Mouse (Mus musculus) Patski (cell line): ENCODE data around the gene Ift172. TPM values are rescaled to one million over a fixed set of nuclear protein-coding genes. Genes with fewer than 3 reads are reported as not detected.
"Not testable (repeated sequence)": the region's sequence is repeated elsewhere in the genome, so short reads cannot be mapped to it uniquely, and the experiment has no call there.

Experiments
- ATAC-seq: fragments of 100-300 bp; one replicate; pipeline ENCODE4 v1.8.0; 2021
- CTCF ChIA-PET: fragments of 350-600 bp; sonication (Branson Sonifier 250); formaldehyde crosslinking; loops from one replicate; lab custom pipeline; 2022; ENCODE audit warnings: inconsistent platforms; lab: Charles Lee
- POLR2A ChIA-PET: fragments of 350-600 bp; sonication (Branson Sonifier 250); formaldehyde crosslinking; loops from one replicate; lab custom pipeline; 2022; ENCODE audit warnings: antibody characterized with exemption, inconsistent platforms; lab: Charles Lee
- DNase-seq: peaks from one replicate; pipeline ENCODE4 v3.0.0-alpha.2; 2011; ENCODE audit warnings: low read depth, low spot score
- H3K27me3 ChIP-seq: fragments of 371-371 bp; one replicate; pipeline ENCODE4 v1.5.1; 2021
- CTCF ChIP-seq: fragments of 100-300 bp; IDR thresholded peaks from one replicate; pipeline ENCODE4 v1.5.1; 2021
- in situ Hi-C: fragments of 300-500 bp; cut with MboI; formaldehyde crosslinking; loops from 3 replicates; pipeline ENCODE4 v1.11.1; 2018; ENCODE audit warnings: low pct_unique_long_range_greater_than_20kb, mixed read lengths
- polyA plus RNA-seq: library from polyadenylated mRNA; unstranded; gene quantifications from one replicate; pipeline ENCODE4 v1.2.3, GENCODE M21; 2021

Ift172 gene
- polyA plus RNA-seq, 1 experiment from 2014 or later, result 57.9 TPM

DNA sequence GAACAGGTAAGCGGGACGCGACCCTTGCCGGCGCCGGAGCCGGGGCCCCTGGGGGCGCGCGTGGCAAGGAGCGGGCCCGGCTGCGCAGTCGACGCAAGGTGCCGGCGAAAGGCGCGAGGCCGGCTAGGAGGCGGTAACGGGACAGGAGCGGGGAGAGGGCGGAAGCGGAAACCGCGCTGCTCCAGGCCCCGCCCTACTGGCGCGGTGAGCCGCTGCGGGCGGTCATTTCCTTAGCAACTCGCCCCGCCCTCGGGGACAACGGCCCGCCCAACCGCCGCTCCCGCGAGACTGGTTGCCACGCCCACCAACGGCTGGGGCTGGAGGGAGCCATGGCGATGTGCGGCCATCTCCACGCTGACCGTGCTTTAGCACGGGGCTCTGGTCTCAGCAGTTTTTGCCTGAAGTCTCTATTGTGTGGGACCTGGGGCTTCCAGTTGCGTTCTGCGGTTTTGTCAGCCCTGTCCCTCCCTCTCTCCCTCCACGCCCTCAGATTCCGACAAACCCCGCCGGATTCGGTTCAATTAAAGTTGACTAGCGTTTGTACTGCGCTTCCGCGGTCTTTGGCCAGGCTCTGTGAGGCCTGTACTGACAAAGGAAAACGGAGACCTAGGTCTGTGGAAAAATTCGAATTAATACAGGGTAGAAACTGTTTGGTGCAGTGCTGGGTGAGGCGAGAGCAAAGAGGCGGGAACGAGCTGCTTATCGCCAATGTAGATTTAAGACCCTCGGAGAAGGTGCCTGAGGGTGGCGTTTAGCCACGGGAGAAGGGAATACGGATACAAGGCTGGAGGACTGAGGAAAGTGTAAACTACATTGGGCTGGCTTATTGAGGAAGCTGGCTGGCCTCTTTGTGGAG, 70.2 kb downstream of the Ift172 start, which contains the start of gene Ppm1g:
Gene Ppm1g, minus strand, starts transcription at position 240 of the 856 bp plus-strand sequence.
- DNase-seq (peak; percentile 75), ATAC-seq (peak; percentile 96)
- in situ Hi-C loops, result no loop called here
- no peak for TF ChIP-seq CTCF
- no peaks in the 10 kb centered on the region for H3K27me3 ChIP-seq
- CTCF ChIA-PET, result interaction anchor here (0.6 to 1.2 kb wide), 4 partner anchors 18 to 108 kb away, joined by 3 to 4 read pairs (median 3); no protein-coding TSS in a partner anchor
- POLR2A ChIA-PET, result interaction anchor here (0.7 to 1.6 kb wide), 4 partner anchors 18 to 29 kb away, joined by 3 to 6 read pairs (median 6); partner anchors contain the start of genes Eif2b4, Gm9970, Nrbp1 and Snx17

DNA sequence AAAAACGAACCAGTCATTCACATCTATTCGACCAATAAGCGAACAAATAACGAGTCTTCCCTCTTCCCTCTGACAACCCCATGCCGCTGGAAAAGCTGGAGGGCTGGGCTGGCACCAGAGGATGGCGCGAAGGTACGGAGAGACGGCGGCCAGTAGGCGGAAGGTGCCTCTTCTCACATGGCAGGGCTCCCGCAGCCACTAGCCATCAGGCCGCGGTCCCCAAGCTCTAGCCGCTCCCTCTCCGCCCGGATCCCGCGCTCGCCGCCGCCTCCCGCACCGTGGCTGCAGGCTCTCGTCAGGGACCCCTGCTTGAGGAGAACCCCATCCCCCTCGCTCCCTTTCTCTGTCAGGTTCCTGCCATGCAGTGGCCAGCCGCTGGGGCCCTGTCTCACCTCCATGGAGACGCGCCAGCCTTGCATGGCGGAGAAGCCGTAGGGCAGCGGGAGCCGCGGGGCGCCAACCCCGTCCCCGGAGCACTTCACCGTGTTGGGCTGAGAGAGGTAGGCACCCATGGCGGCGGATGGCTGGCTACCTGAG, 70.9 kb downstream of the Ift172 start:
- ChIA-PET POLR2A (no interaction called here), CTCF (interaction anchor here (1.1 kb wide), 1 partner anchor 22 kb away, joined by 3 read pairs; no protein-coding TSS in a partner anchor)
- no peaks in the 10 kb centered on the region for H3K27me3 ChIP-seq
- peak; percentile 74 for ATAC-seq
- peak; percentile 65 for TF ChIP-seq CTCF
- no peak for DNase-seq
- in situ Hi-C loops, result loop anchor here (10.0 kb wide), 1 partner anchor 105 kb away; no protein-coding TSS in a partner anchor

DNA sequence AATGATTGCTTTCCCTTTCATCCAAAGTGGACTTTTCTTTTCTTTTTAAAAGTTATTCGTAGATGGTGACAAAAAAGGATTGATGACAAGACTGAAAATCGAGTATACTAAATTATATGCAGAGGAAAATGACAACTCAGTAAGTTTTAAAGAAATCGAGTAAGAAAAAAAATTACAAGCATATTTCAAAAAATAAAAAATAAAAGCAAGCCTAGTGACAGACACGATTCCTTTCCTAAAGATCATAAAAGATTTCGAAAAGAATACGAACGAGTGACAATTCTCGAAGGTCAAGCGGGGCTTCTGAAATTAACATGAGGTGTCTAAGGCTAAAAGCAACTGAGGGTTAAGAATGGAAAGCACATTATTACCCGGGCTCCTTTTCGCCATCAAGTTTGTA, 71.4 kb downstream of the Ift172 start:
- ATAC-seq (no peak), DNase-seq (no peak)
- H3K27me3 ChIP-seq, result no peaks in the 10 kb centered on the region
- ChIA-PET CTCF (interaction anchor here (1.0 to 1.4 kb wide), 4 partner anchors 22 to 109 kb away, joined by 3 to 6 read pairs (median 3); no protein-coding TSS in a partner anchor), POLR2A (no interaction called here)
- TF ChIP-seq CTCF, result no peak
- in situ Hi-C loops, result loop anchor here (10.0 kb wide), 1 partner anchor 105 kb away; no protein-coding TSS in a partner anchor

DNA sequence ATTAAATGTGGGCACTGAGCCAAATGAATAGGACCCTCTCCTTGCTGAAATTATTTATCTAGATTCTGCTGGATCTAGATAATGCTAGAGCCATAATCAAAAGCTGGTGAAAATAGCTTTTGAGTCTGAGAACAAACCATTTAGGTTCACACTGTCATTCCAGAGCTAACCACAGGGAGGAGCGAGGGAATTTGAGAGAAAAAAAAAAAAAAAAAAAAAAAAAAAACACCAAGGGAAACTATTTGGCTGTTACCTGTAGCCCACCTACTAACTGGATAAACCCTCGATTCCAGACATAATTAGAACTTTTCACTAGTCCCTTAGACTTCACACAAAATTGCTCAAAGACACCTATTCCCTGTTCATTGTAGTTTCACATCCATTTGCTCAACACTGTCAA, 71.8 kb downstream of the Ift172 start:
- no peak for ATAC-seq
- POLR2A ChIA-PET, result interaction anchor here (0.9 to 1.4 kb wide), 2 partner anchors 9 to 26 kb away, joined by 4 to 5 read pairs; partner anchors contain the start of genes Eif2b4 and Snx17
- peak; percentile 9 for TF ChIP-seq CTCF
- DNase-seq, result no peak
- no peaks in the 10 kb centered on the region for H3K27me3 ChIP-seq
- in situ Hi-C loops, result loop anchor here (10.0 kb wide), 1 partner anchor 106 kb away; no protein-coding TSS in a partner anchor
- CTCF ChIA-PET, result interaction anchor here (1.0 to 2.1 kb wide), 6 partner anchors 16 to 109 kb away, joined by 3 to 6 read pairs (median 4); no protein-coding TSS in a partner anchor

DNA sequence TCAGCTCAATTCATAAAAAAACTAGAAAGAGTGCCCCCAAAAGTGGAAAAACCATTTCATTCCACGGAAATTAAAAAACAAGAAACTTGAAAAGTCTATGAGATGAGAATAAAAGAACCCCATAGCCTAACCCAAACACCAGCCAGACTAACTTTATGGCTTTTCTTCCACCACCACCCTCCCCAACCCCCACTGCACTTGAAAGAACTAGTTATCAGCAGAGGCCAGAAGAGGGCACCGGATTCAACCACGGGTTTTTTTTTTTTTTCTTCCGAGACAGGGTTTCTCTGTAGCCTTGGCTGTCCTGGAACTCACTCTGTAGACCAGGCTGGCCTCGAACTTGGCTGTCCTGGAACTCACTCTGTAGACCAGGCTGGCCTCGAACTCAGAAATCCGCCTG, 72.6 kb downstream of the Ift172 start:
- TF ChIP-seq CTCF, result peak; percentile 37
- ChIA-PET CTCF (interaction anchor here (1.0 to 2.1 kb wide), 5 partner anchors 16 to 110 kb away, joined by 3 to 6 read pairs (median 4); no protein-coding TSS in a partner anchor), POLR2A (interaction anchor here (0.9 to 1.4 kb wide), 2 partner anchors 8 to 25 kb away, joined by 4 to 5 read pairs; partner anchors contain the start of genes Eif2b4 and Snx17)
- H3K27me3 ChIP-seq, result no peaks in the 10 kb centered on the region
- in situ Hi-C loops, result loop anchor here (10.0 kb wide), 1 partner anchor 107 kb away; no protein-coding TSS in a partner anchor
- DNase-seq (no peak), ATAC-seq (no peak)

DNA sequence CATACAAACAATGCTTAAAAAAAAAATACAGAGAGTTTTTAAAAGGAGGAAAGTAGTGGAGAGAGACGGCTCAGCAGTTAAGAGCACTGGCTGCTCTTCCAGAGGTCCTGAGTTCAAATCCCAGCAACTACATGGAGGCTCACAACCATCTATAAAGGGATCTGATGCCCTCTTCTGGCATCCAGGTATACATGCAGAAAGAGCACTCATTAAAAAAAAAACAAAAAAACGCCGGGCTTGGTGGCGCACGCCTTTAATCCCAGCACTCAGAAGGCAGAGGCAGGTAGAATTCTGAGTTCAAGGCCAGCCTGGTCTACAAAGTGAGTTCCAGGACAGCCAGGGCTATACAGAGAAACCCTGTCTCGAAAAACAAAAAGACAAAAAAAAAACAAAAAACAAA, 74.4 kb downstream of the Ift172 start:
- CTCF ChIA-PET, result interaction anchor here (0.9 to 1.2 kb wide), 2 partner anchors 12 to 14 kb away, joined by 3 read pairs; partner anchors contain the start of gene Zfp513
- ATAC-seq, POLR2A ChIA-PET, DNase-seq, H3K27me3 ChIP-seq: not testable (repeated sequence)
- in situ Hi-C loops, result loop anchor here (10.0 kb wide), 1 partner anchor 108 kb away; no protein-coding TSS in a partner anchor
- TF ChIP-seq CTCF, result peak; percentile 35

DNA sequence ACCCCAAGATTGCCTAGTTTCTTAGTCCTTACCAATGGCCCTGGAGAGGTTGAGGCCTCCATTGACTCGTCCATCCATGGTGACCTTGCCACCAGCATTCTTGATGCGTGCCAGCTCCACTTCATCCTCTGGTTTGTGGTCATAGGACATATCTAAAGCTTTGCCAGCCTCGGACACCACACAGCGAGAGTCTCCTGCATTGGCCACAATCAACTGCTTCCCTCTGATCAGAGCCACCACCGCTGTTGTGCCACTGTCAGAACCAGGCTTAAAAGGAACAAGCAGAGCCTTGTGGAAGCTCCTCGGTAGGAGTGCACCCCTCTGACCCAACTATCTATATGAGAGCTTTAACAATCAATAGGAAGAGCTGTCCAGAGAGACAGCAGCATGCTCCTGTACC, 86.5 kb downstream of the Ift172 start:
- no peak for TF ChIP-seq CTCF
- no peaks in the 10 kb centered on the region for H3K27me3 ChIP-seq
- no peak for ATAC-seq
- CTCF ChIA-PET, result interaction anchor here (0.9 kb wide), 1 partner anchor 12 kb away, joined by 3 read pairs; no protein-coding TSS in a partner anchor
- in situ Hi-C loops, result no loop called here
- POLR2A ChIA-PET, result no interaction called here
- DNase-seq, result no peak

DNA sequence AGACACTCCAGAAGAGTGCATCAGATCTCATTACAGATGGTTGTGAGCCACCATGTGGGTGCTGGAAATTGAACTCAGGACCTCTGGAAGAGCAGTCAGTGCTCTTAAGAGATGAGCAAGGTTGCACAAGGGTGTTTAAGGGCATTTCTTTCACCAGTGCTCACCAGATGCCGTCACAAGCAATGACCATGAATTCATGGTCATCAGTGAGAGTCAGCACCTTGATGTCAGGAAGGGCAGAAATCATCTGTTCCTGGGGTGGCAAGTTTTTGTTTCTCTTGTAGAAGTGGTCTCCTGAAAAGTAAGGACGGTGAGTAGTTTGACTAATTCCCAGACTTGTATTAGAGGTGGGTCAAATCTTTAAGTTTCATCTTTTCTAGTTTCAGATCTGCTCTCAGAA, 87.0 kb downstream of the Ift172 start:
- ChIA-PET CTCF (interaction anchor here (0.9 kb wide), 2 partner anchors 12 kb away, joined by 3 read pairs; no protein-coding TSS in a partner anchor), POLR2A (no interaction called here)
- H3K27me3 ChIP-seq, result no peaks in the 10 kb centered on the region
- ATAC-seq (no peak), DNase-seq (no peak)
- in situ Hi-C loops, result no loop called here
- no peak for TF ChIP-seq CTCF

Other genes with a start within 250 kb of the Ift172 start
- gene Atraid, start 242.8 kb downstream of the Ift172 start, polyA plus RNA-seq, result 118 TPM
- gene Slc5a6, start 242.2 kb downstream of the Ift172 start, polyA plus RNA-seq, result 13.2 TPM
- gene Cad, start 236.3 kb downstream of the Ift172 start, polyA plus RNA-seq, result 39.8 TPM
- gene Dnajc5g, start 184.8 kb downstream of the Ift172 start, polyA plus RNA-seq, result not detected
- 0.06 TPM for gene Slc30a3, start 182.9 kb downstream of the Ift172 start, polyA plus RNA-seq
- not detected for gene Trim54, start 174.4 kb downstream of the Ift172 start, polyA plus RNA-seq
- gene Ucn, start 152.3 kb downstream of the Ift172 start, polyA plus RNA-seq, result not detected
- 162 TPM for gene Mpv17, start 136.9 kb downstream of the Ift172 start, polyA plus RNA-seq
- gene Gm29609, start 111.2 kb downstream of the Ift172 start, polyA plus RNA-seq, result 3.9 TPM
- gene Gtf3c2, start 111.0 kb downstream of the Ift172 start, polyA plus RNA-seq, result 63.0 TPM
- 163 TPM for gene Snx17, start 97.9 kb downstream of the Ift172 start, polyA plus RNA-seq
- gene Eif2b4, start 97.7 kb downstream of the Ift172 start, polyA plus RNA-seq, result 78.1 TPM
- gene Zfp513, start 88.8 kb downstream of the Ift172 start, polyA plus RNA-seq, result 44.0 TPM
- 194 TPM for gene Ppm1g, start 70.4 kb downstream of the Ift172 start, polyA plus RNA-seq
- gene Nrbp1, start 50.3 kb downstream of the Ift172 start, polyA plus RNA-seq, result 133 TPM
- 0.73 TPM for gene Gm9970, start 49.9 kb downstream of the Ift172 start, polyA plus RNA-seq
- 8.6 TPM for gene Krtcap3, start 39.4 kb downstream of the Ift172 start, polyA plus RNA-seq
- gene Fndc4, start 5.0 kb upstream of the Ift172 start, polyA plus RNA-seq, result 107 TPM
- gene Gckr, start 6.3 kb upstream of the Ift172 start, polyA plus RNA-seq, result 5.9 TPM
- gene Zfp512, start 161.3 kb upstream of the Ift172 start, polyA plus RNA-seq, result 15.8 TPM
- gene 4930548H24Rik, start 194.6 kb upstream of the Ift172 start, polyA plus RNA-seq, result not detected
- gene Gpn1, start 203.6 kb upstream of the Ift172 start, polyA plus RNA-seq, result 37.4 TPM
- gene Slc4a1ap, start 235.9 kb upstream of the Ift172 start, polyA plus RNA-seq, result 45.8 TPM
- gene Supt7l, start 236.7 kb upstream of the Ift172 start, polyA plus RNA-seq, result 25.7 TPM